Mouse (Mus musculus) layer of hippocampus, postnatal 36 days (tissue): ENCODE measurements around the gene Erbb2. TPM values are rescaled to one million over a fixed set of nuclear protein-coding genes. Genes with fewer than 3 reads are reported as not detected.
A peak's percentile ranks its signal among the peaks of the same experiment; 100 is the strongest.

Experiments
- DNase-seq, 2 experiments: peaks; one replicate each; pipeline ENCODE4 v3.0.0; 2022
- total RNA-seq, 2 experiments: library from RNA; stranded (reverse); gene quantifications; 2 replicates each; pipeline ENCODE4 v1.2.3; 2021

Erbb2 gene
- total RNA-seq, 2 experiments from 2014 or later = 1.6 to 2.1 TPM

DNA sequence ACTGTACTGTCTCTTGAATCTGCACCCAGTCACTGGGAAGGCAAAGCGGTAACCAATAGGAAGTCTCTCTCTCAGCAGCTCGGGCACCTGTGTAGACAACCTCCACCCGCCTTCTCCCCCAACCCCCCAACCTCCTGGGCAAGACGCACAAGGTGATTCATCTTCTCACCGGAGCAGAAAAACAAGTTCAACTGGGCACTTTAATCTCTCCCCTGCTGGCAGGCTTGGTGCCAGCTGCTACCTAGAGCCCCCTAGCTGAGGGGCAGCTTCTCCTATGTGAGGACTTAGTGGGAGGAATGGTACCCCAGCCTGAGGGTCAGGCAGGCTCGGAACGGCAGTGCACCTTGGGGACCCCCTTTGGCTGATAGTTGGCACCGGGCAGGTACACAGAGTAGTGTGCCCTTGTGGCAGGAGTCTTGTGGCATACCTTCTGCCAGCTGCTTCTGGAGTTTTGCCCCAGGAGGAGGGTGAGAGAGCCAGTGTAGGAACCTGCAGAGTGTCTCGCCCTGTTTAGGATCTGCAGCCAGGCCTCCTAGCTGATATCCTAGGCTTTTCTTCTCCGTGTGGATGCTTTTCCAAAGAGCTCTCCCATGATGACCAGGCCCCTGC, 6.8 kb downstream of the Erbb2 start:
- DNase-seq = no peak

- no peak for DNase-seq
Measured at GRCm38 (mm10) chr11:98426592-98426991, 14.3 kb downstream of the Erbb2 start.

- DNase-seq = no peak
Measured at GRCm38 (mm10) chr11:98428436-98428835, 16.2 kb downstream of the Erbb2 start.

DNA sequence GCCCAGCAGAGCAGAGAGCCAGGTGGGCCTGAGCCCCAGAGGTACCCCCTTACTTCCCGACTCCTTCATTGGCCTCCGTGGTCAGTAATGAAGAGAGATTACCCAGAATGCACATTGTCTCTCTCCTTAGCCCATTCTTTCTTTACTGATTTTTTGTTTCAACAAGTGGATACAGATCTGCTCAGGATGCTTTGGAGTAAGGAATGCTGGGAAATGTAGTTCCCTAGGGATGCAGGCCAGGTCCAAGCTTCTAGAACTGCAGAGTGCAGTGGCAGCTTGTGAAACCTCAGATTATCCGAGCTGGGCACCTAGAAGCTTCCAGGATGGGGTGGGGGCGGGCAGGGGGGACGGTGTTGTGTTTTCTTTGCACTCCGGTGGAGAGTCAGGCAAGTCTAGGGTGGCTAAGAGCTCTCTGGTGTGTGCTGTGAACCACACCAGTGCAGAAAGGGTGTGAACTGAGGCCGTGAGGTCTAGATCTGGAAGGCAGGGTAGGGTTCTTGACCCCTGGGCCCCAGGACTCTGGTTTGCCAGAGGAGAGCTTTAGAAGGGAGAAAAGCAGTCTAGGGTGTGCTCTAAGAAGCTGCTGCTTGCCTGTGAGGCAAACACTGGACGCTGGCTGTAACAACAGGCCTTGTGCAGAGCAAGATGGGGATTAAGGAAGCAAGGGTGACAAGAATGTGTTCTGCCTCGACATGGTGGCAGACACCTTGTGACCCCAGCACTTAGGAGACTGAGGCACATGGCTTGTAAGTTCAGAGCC, 19.7 kb downstream of the Erbb2 start:
- DNase-seq = no peak

- DNase-seq = no peak
Measured at GRCm38 (mm10) chr11:98435723-98436122, 23.5 kb downstream of the Erbb2 start.

GRCm38 (mm10) chr11:98437441-98437840, 25.2 kb downstream of the Erbb2 start:
- DNase-seq = no peak

DNA sequence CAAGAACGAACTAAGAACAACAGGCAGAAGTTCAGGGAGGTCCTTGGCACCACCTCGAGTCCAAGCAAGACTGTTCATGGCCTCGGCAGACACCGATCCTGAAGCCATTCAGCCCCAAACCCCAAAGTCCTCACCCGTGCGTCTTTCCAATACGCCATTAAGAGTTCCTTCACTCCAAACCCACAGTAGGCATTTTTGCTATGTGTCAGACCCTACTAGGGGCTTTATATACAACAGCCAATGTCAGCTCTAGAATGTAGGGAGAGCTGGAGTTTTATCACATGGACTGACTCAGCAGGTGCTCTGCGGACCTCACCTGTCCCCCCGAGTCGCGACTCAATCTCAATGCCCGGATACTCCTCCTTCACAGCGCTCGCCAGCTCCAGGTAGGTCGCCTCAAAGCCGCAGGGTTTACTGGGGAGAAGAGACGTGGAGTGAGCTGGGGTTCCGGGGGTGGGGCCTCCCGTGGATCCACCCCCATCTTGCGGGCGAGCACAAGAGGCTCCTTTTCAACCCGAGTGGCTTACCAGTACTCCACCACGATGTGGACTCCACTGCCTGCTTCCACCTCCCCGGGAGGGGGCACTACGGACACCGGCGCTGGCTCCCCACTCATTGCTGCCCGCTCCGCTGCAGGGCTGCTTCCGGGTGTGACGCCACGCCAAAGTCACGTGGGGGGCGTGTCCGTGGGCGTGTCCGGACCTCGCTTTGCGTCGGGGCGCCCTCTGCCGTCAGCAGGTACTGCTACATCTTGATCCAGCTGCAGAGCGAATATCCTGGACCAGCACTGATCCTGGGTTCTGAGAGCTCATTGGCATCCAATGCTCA, 26.3 kb downstream of the Erbb2 start, which contains the start of gene Mien1:
TSS of gene Mien1 (minus strand) at position 661 of the 828 bp plus-strand sequence.
- peak; percentile 94 to 95 for DNase-seq

DNA sequence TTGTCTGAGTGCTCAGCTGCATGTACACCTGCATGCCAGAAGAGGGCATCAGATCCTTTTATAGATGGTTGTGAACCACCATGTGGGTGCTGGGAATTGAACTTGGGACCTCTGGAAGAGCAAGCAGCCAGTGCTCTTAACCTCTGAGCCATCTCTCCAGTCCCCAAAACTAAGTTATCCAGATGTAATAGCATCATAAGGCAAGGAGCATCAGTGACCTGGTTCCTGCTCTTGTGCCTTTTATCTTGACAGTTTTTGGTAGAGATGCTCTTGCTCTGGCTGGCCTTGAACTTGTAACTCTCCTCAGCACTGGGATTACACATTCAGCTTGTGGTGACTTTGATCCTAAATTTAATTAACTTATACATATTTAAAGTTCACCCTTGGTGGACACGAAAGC, 31.4 kb downstream of the Erbb2 start:
- DNase-seq = no peak

DNA sequence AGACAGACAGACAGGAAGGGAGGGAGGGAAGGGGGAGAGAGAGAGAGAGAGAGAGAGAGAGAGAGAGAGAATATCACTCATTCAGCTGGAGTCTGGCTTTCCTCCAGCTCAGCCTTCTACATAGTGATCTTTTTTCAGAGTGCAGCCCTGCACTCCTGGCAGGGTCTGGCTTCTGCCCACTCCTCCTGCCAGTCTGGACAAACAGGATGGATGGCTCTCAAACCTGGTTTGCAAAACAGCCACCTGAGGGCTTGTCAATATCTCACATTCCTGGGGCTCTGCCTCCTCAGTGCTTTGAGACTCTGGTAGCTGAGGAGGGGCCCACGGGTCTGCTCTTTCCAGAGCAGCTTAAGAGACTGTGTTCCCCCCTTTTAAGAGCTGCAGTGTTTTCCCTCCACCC, 33.0 kb downstream of the Erbb2 start:
- no peak for DNase-seq

- DNase-seq = no peak
Measured at GRCm38 (mm10) chr11:98445679-98446078, 33.4 kb downstream of the Erbb2 start.

- DNase-seq = no peak
Measured at GRCm38 (mm10) chr11:98446213-98446561, 33.9 kb downstream of the Erbb2 start, which contains the start of gene Grb7. Gene Grb7, plus strand, starts transcription at chr11:98446394.

DNA sequence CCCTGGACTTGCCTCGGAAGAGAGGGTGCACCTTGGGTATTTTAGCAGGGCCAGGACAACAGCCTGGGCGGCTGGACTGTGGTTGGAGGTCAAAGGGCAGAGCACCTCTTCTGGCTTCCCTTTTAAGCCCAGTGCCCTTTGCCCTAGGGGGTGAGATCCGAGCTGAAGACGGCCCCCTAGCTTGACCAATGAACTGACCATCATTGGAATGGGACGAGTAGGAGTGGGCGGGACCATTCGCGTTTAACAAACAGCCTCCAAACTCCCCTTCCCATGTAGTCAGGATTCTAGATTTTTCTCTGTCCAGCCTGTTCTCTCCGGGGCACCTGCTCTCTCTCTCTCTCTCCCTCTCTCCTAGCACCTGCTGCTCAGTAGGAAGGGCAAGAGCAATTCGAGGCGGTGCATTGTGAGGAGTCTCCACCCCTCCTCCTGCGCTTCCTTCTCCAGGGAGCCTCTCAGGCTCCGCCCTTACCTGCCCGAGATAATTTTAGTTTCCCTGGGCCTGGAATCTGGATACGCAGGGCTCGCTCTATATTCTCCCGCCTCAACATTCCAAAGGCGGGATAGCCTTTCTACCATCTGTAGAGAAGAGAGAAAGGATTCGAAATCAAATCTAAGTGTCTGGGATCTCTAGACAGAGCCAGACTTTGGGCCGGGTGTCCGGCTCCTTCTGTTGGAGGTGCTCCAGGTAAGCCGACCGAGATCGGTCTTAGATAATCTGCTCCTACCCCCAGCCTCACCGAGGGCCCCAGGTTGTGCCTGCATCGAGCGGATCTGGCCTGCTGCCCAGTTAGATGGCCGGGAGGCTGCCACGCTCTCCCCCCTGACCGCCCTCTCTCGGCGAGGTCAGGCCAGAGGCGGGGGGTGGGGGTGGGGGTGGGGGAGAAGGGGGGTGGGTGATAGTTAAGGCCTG, 34.5 kb downstream of the Erbb2 start:
- no peak for DNase-seq

DNA sequence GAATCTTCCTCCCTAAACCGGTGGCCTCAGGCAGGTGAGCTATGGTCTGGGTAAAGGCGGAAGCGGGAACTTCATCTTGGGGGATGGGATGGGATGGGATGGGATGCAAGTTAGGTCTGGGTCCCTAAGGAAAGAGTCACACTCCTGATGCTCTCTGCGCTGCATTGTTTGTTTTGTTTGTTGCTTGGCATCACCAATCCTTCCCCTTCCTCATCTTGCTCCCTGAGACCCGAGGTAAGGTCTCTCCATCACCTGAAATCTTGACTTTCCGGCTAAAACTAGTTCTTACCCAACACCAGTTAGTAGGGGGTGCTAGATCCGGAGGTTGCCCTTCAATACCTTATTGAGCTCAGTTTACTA, 35.2 kb downstream of the Erbb2 start:
- no peak for DNase-seq

- DNase-seq = no peak
Measured at GRCm38 (mm10) chr11:98448191-98448790, 36.0 kb downstream of the Erbb2 start.

DNA sequence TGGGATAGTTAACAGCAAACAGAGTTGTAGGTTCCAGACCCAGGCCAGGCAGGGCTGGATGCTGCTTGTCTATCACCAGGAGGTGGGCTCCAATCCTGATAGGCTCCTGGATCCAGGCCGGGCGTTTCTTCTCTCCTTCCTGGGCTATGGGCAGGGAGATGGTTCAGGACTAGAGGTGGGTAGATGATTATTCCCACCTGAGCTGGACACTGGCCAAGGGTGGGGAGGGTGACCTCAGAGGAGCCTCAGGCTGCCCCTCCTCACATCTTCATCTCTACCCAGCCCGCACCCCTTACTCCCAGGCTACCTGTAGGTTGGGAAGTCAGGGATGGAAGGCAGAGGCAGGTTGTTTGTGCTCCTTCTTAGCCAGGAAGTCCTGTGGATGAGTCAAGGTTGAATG, 37.1 kb downstream of the Erbb2 start:
- no peak for DNase-seq

- no peak for DNase-seq
Measured at GRCm38 (mm10) chr11:98449921-98450771, 37.9 kb downstream of the Erbb2 start.

DNA sequence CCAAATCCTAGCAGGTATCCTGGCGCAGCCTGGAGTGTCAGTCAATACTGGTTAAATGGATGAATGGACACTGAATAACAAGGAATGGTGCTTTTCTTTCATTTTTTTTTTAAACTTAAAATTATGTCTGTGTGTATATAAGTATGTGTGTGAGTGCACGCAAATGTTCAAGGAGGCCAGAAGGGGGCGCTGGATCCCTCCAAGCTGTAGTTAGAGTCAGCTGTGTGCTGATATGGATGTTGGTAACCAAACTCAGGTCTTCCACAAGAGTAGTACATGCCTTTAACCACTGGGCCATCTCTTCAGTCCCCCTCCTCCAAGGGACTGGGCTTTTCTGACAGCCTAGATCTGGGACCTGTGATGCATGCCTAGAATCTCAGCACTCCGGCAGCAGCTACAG, 43.2 kb downstream of the Erbb2 start:
- no peak for DNase-seq

- no peak for DNase-seq
Measured at GRCm38 (mm10) chr11:98456545-98456944, 44.3 kb downstream of the Erbb2 start.

DNA sequence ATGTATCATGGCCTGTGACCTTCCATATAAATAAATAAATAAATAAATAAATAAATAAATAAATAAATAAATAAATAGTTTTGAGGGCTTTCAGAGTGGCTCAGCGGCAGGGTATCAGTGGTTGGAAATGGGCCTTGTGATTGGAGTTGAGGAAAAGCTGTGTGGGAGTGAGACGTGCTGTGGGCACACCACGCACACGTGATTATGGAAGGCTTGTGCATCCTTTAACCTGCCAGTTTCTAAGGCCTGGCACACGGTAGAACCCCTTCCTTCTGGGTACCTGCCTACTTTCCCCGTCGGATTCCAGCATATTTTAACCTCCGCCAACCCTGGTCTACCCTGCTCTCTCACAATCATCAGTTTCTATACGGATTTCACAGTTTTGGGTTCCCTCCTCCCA, 44.7 kb downstream of the Erbb2 start:
- DNase-seq = no peak

GRCm38 (mm10) chr11:98457367-98458120, 45.3 kb downstream of the Erbb2 start:
- peak; percentile 69 to 76 for DNase-seq
